Mouse (Mus musculus) Muller cell, postnatal 12 days (primary cell): ENCODE measurements around the gene Senp7.
"Not testable (repeated sequence)": the region's sequence is repeated elsewhere in the genome, so short reads cannot be mapped to it uniquely, and the experiment has no call there.

ENCODE experiments used
- DNase-seq: peaks from one replicate; pipeline ENCODE4 v3.0.0-alpha.2; 2015; ENCODE audit errors: inconsistent ontology term

The Senp7 gene

GRCm38 (mm10) chr16:56048038-56048437 lies at the start of gene Senp7:
Gene Senp7, plus strand, starts transcription at chr16:56048338.
- DNase-seq: not testable (repeated sequence)

GRCm38 (mm10) chr16:56006798-56007197 lies 41.3 kb upstream of the Senp7 start:
- DNase-seq: no peak

- no peak for DNase-seq
Observed at GRCm38 (mm10) chr16:56008862-56009261, 39.3 kb upstream of the Senp7 start.

- DNase-seq: no peak
Observed at GRCm38 (mm10) chr16:56012789-56013743, 35.1 kb upstream of the Senp7 start.

- no peak for DNase-seq
Observed at GRCm38 (mm10) chr16:56014076-56014475, 34.1 kb upstream of the Senp7 start.

- no peak for DNase-seq
Observed at GRCm38 (mm10) chr16:56019660-56020059, 28.5 kb upstream of the Senp7 start.

GRCm38 (mm10) chr16:56027854-56028629 lies 20.1 kb upstream of the Senp7 start:
- DNase-seq: no peak

GRCm38 (mm10) chr16:56028722-56029551 lies 19.2 kb upstream of the Senp7 start:
- peak; percentile 88 for DNase-seq

GRCm38 (mm10) chr16:56029661-56030082 lies 18.5 kb upstream of the Senp7 start, which contains the start of gene Pcnp:
Gene Pcnp, minus strand, starts transcription at chr16:56029739.
- peak; percentile 98 for DNase-seq

- DNase-seq: no peak
Observed at GRCm38 (mm10) chr16:56034566-56034965, 13.6 kb upstream of the Senp7 start.

- no peak for DNase-seq
Observed at GRCm38 (mm10) chr16:56036501-56036900, 11.6 kb upstream of the Senp7 start.

GRCm38 (mm10) chr16:56037138-56038010 lies 10.8 kb upstream of the Senp7 start, which contains the start of gene Trmt10c:
Gene Trmt10c, minus strand, starts transcription at chr16:56037819.
- DNase-seq: peak; percentile 95

- DNase-seq: no peak
Observed at GRCm38 (mm10) chr16:56038090-56038489, 10.0 kb upstream of the Senp7 start.

- no peak for DNase-seq
Observed at GRCm38 (mm10) chr16:56055911-56056310, 7.8 kb downstream of the Senp7 start.

GRCm38 (mm10) chr16:56056944-56057590 lies 8.9 kb downstream of the Senp7 start:
- DNase-seq: peak; percentile 21

GRCm38 (mm10) chr16:56058151-56058550 lies 10.0 kb downstream of the Senp7 start:
- no peak for DNase-seq

- no peak for DNase-seq
Observed at GRCm38 (mm10) chr16:56061995-56062594, 14.0 kb downstream of the Senp7 start.

- DNase-seq: no peak
Observed at GRCm38 (mm10) chr16:56062981-56063380, 14.8 kb downstream of the Senp7 start.

- DNase-seq: peak; percentile 89
Observed at GRCm38 (mm10) chr16:56064334-56064990, 16.3 kb downstream of the Senp7 start.
